Mouse (Mus musculus): ENCODE measurements at regions not wholly inside any gene's neighbourhood (a gene's known extent, or its start where the extent isn't known, plus 50 kb on each side); places are given as distances from the start of the nearest gene placed in this dataset.

- DNase-seq (ENCODE audit: low spot score in 2 of 2): no peak
Observed at GRCm38 (mm10) chr3:35496027-35496824, 257.7 kb upstream of the Atp11b start.

- no peak for DNase-seq (ENCODE audit: low spot score in 2 of 2)
Observed at GRCm38 (mm10) chr3:35510314-35510713, 243.6 kb upstream of the Atp11b start.

- no peak for DNase-seq (ENCODE audit: low spot score in 2 of 2)
Observed at GRCm38 (mm10) chr3:35516517-35516916, 237.4 kb upstream of the Atp11b start.

DNA sequence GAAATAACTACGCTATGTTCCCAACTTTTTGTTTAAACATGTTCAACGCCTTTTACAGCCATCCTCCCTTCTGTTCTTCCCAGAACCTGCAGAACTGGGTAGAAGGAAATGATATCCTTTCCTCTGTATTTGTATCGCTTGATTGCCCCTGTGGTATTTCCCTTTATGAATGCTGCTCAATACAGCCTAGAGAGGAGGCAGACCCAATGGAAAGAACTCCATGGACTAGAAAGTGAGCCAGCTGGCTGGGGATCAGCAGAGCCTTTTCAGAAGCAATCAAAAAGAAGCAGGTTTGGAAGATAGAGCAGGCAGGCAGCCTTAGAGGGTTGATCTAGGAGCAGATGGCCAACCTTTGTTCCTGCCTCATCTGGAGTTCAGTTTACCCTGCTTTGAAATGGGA is 233.8 kb upstream of the Atp11b start:
- no peak for DNase-seq (ENCODE audit: low spot score in 2 of 2)

- no peak for DNase-seq (ENCODE audit: low spot score in 2 of 2)
Observed at GRCm38 (mm10) chr3:35547696-35548095, 206.2 kb upstream of the Atp11b start.

GRCm38 (mm10) chr3:35551791-35552190 is 202.1 kb upstream of the Atp11b start:
- DNase-seq (ENCODE audit: low spot score in 2 of 2): no peak

- no peak for DNase-seq (ENCODE audit: low spot score in 2 of 2)
Observed at GRCm38 (mm10) chr3:35560425-35560824, 193.5 kb upstream of the Atp11b start.

- peak; percentile 18 to 22 for DNase-seq (ENCODE audit: low spot score in 2 of 2)
Observed at GRCm38 (mm10) chr3:35574402-35574801, 179.5 kb upstream of the Atp11b start.

Small RNA genes in the stretch of these regions (microRNA-seq; reads per million reads assigned to microRNA genes)
- gene Gm25442: 0 reads per million in 2 experiments
